Mouse (Mus musculus): ENCODE results near the gene Zc3h13.

The Zc3h13 gene

GRCm38 (mm10) chr14:75284193-75284915, at the start of gene Zc3h13:
Gene Zc3h13 (plus strand): TSS chr14:75284373.
- DNase-seq, result peak; percentile 95

- DNase-seq, result no peak
Measured at GRCm38 (mm10) chr14:75235552-75235951, 48.6 kb upstream of the Zc3h13 start.

- no peak for DNase-seq
Measured at GRCm38 (mm10) chr14:75235955-75236635, 48.1 kb upstream of the Zc3h13 start.

GRCm38 (mm10) chr14:75236636-75237003, 47.6 kb upstream of the Zc3h13 start:
- no peak for DNase-seq

GRCm38 (mm10) chr14:75237096-75237495, 47.1 kb upstream of the Zc3h13 start:
- no peak for DNase-seq

- DNase-seq, result no peak
Measured at GRCm38 (mm10) chr14:75238054-75238692, 46.0 kb upstream of the Zc3h13 start.

- peak; percentile 23 to 48 for DNase-seq
Measured at GRCm38 (mm10) chr14:75242087-75242486, 42.1 kb upstream of the Zc3h13 start, which contains the start of gene Cpb2. Gene Cpb2 (plus strand): TSS chr14:75242287.

GRCm38 (mm10) chr14:75246024-75247000, 37.9 kb upstream of the Zc3h13 start:
- no peak for DNase-seq

- no peak for DNase-seq
Measured at GRCm38 (mm10) chr14:75250432-75250831, 33.7 kb upstream of the Zc3h13 start.

GRCm38 (mm10) chr14:75256521-75256920, 27.7 kb upstream of the Zc3h13 start:
- DNase-seq, result peak in 1 of 2 experiments; percentile 38

- no peak for DNase-seq
Measured at GRCm38 (mm10) chr14:75269531-75269930, 14.6 kb upstream of the Zc3h13 start.

- no peak for DNase-seq
Measured at GRCm38 (mm10) chr14:75279716-75280115, 4.5 kb upstream of the Zc3h13 start.

- DNase-seq, result no peak
Measured at GRCm38 (mm10) chr14:75280406-75280805, 3.8 kb upstream of the Zc3h13 start.

GRCm38 (mm10) chr14:75283609-75284192, 472 bp upstream of the Zc3h13 start:
- peak; percentile 8 to 38 for DNase-seq

- DNase-seq, result peak in 1 of 2 experiments; percentile 6
Measured at GRCm38 (mm10) chr14:75301081-75301480, 16.9 kb downstream of the Zc3h13 start.

GRCm38 (mm10) chr14:75303807-75304206, 19.6 kb downstream of the Zc3h13 start:
- no peak for DNase-seq

- no peak for DNase-seq
Measured at GRCm38 (mm10) chr14:75307855-75308254, 23.7 kb downstream of the Zc3h13 start.

GRCm38 (mm10) chr14:75309336-75309992, 25.3 kb downstream of the Zc3h13 start:
- peak; percentile 38 to 57 for DNase-seq

GRCm38 (mm10) chr14:75314484-75314883, 30.3 kb downstream of the Zc3h13 start:
- DNase-seq, result no peak

GRCm38 (mm10) chr14:75318736-75319135, 34.6 kb downstream of the Zc3h13 start:
- no peak for DNase-seq

GRCm38 (mm10) chr14:75320269-75320668, 36.1 kb downstream of the Zc3h13 start:
- DNase-seq, result no peak

GRCm38 (mm10) chr14:75323354-75323753, 39.2 kb downstream of the Zc3h13 start:
- DNase-seq, result no peak
